Mouse (Mus musculus) forebrain, embryonic 12.5 days (tissue): ENCODE measurements at regions not wholly inside any gene's neighbourhood (a gene's known extent, or its start where the extent isn't known, plus 50 kb on each side); places are given as distances from the start of the nearest gene placed in this dataset.
A peak's percentile ranks its signal among the peaks of the same experiment; 100 is the strongest.

Experiments used
- ATAC-seq: fragments of 200-750 bp; cut with Nextera tagmentation; 2 replicates; pipeline ENCODE4 v1.8.0; 2017; ENCODE audit warnings: moderate TSS enrichment; ENCODE audit not compliant: low FRiP score
- H3K27ac ChIP-seq: fragments of 300-500 bp; sonication (generic); 2 replicates; pipeline ENCODE4 v1.5.1; 2016; ENCODE audit warnings: mild to moderate bottlenecking
- H3K27me3 ChIP-seq: fragments of 300-500 bp; sonication (generic); 2 replicates; pipeline ENCODE4 v1.6.1; 2016; ENCODE audit warnings: mild to moderate bottlenecking
- H3K36me3 ChIP-seq: fragments of 300-500 bp; sonication (generic); replicated peaks from 2 replicates; pipeline ENCODE4 v1.6.1; 2016; ENCODE audit warnings: mild to moderate bottlenecking
- H3K4me1 ChIP-seq: fragments of 300-500 bp; sonication (generic); 2 replicates; pipeline ENCODE4 v1.6.1; 2016
- H3K4me2 ChIP-seq: fragments of 300-500 bp; sonication (generic); 2 replicates; pipeline ENCODE4 v1.6.1; 2016; ENCODE audit warnings: mild to moderate bottlenecking, moderate library complexity
- H3K4me3 ChIP-seq: fragments of 300-500 bp; sonication (generic); replicated peaks from 2 replicates; pipeline ENCODE4 v1.5.1; 2016; ENCODE audit warnings: mild to moderate bottlenecking
- H3K9ac ChIP-seq: fragments of 300-500 bp; sonication (generic); 2 replicates; pipeline ENCODE4 v1.6.1; 2016; ENCODE audit warnings: mild to moderate bottlenecking
- H3K9me3 ChIP-seq: fragments of 300-500 bp; sonication (generic); 2 replicates; pipeline ENCODE4 v1.6.1; 2016
- WGBS: fragments of 180-500 bp; shearing (Covaris S2); methylation state at CpG from one replicate; pipeline ENCODE4 v1.1.7; 2016; 5-methylcytosine and 5-hydroxymethylcytosine counted together

GRCm38 (mm10) chr17:9760706-9761059 lies 91.2 kb upstream of the Pabpc6 start:
- peaks cover 49% of the 10 kb centered on the region for H3K4me1 ChIP-seq
- no peak overlapping the region for H3K9ac ChIP-seq
- no peak overlapping the region for H3K4me3 ChIP-seq
- no peak overlapping the region for H3K4me2 ChIP-seq
- no peak overlapping the region; the same call in 1 of the 2 replicates for H3K27ac ChIP-seq
- H3K9me3 ChIP-seq = no peaks in the 10 kb centered on the region
- H3K27me3 ChIP-seq = 0 out of 2 replicates have a peak, but pooled peaks cover 3% of the 10 kb centered on the region
- 87% methylated on average over 2 of the region's 2 CpGs for WGBS
- H3K36me3 ChIP-seq = no peaks in the 10 kb centered on the region
- ATAC-seq = no peak

GRCm38 (mm10) chr17:9760026-9760705 lies 90.6 kb upstream of the Pabpc6 start:
- H3K9ac ChIP-seq = no peak overlapping the region
- 0 out of 2 replicates have a peak, but pooled peaks cover 3% of the 10 kb centered on the region for H3K27me3 ChIP-seq
- peak overlapping the region; percentile 73 for H3K27ac ChIP-seq
- peak overlapping the region; percentile 21; the same call in 1 of the 2 replicates for H3K4me2 ChIP-seq
- no peak for ATAC-seq
- WGBS = 37% methylated on average over 8 of the region's 8 CpGs
- no peaks in the 10 kb centered on the region for H3K9me3 ChIP-seq
- H3K4me1 ChIP-seq = peaks cover 47% of the 10 kb centered on the region
- H3K36me3 ChIP-seq = no peaks in the 10 kb centered on the region
- H3K4me3 ChIP-seq = no peak overlapping the region

- Histone ChIP-seq H3K4me1 (peaks cover 47% of the 10 kb centered on the region), H3K27me3 (0 out of 2 replicates have a peak, but pooled peaks cover 3% of the 10 kb centered on the region), H3K4me2 (peak overlapping the region; percentile 21), H3K9me3 (no peaks in the 10 kb centered on the region), H3K4me3 (no peak overlapping the region), H3K27ac (peak overlapping the region; percentile 73), H3K36me3 (no peaks in the 10 kb centered on the region), H3K9ac (no peak overlapping the region)
- 7% methylated on average over 7 of the region's 7 CpGs for WGBS
- ATAC-seq = peak; percentile 42
Observed at GRCm38 (mm10) chr17:9759421-9759852, 89.9 kb upstream of the Pabpc6 start.

GRCm38 (mm10) chr17:9757725-9758251 lies 88.3 kb upstream of the Pabpc6 start:
- ATAC-seq = no peak
- Histone ChIP-seq H3K4me2 (no peak overlapping the region), H3K4me1 (peaks cover 31% of the 10 kb centered on the region), H3K4me3 (no peak overlapping the region), H3K9ac (no peak overlapping the region), H3K36me3 (no peaks in the 10 kb centered on the region), H3K27me3 (0 out of 2 replicates have a peak, but pooled peaks cover 3% of the 10 kb centered on the region), H3K9me3 (no peaks in the 10 kb centered on the region), H3K27ac (no peak overlapping the region)
- 100% methylated on average over 4 of the region's 4 CpGs for WGBS

- 87% methylated on average over 12 of the region's 12 CpGs for WGBS
Observed at GRCm38 (mm10) chr17:9756675-9757074, 87.2 kb upstream of the Pabpc6 start.

GRCm38 (mm10) chr17:9756196-9756595 lies 86.7 kb upstream of the Pabpc6 start:
- no peak overlapping the region for H3K9ac ChIP-seq
- ATAC-seq = no peak
- 62% methylated on average over 3 of the region's 3 CpGs for WGBS
- no peak overlapping the region for H3K4me3 ChIP-seq
- H3K27me3 ChIP-seq = no peaks in the 10 kb centered on the region
- H3K9me3 ChIP-seq = no peaks in the 10 kb centered on the region
- H3K4me1 ChIP-seq = peaks cover 19% of the 10 kb centered on the region
- no peak overlapping the region for H3K4me2 ChIP-seq
- H3K36me3 ChIP-seq = no peaks in the 10 kb centered on the region
- no peak overlapping the region for H3K27ac ChIP-seq

More at GRCm38 (mm10) chr17:9756675-9757074, 87.2 kb upstream of the Pabpc6 start:
- H3K27me3 ChIP-seq = 0 out of 2 replicates have a peak, but pooled peaks cover 3% of the 10 kb centered on the region
- no peak overlapping the region for H3K9ac ChIP-seq
- no peaks in the 10 kb centered on the region for H3K36me3 ChIP-seq
- H3K4me2 ChIP-seq = no peak overlapping the region
- no peak overlapping the region for H3K27ac ChIP-seq
- peaks cover 21% of the 10 kb centered on the region for H3K4me1 ChIP-seq
- no peak overlapping the region for H3K4me3 ChIP-seq
- no peak for ATAC-seq
- H3K9me3 ChIP-seq = no peaks in the 10 kb centered on the region

GRCm38 (mm10) chr17:9755576-9755975 lies 86.1 kb upstream of the Pabpc6 start:
- ATAC-seq = no peak
- peaks cover 15% of the 10 kb centered on the region for H3K4me1 ChIP-seq
- H3K9me3 ChIP-seq = no peaks in the 10 kb centered on the region
- 85% methylated on average over 4 of the region's 4 CpGs for WGBS
- H3K27ac ChIP-seq = no peak overlapping the region
- H3K4me2 ChIP-seq = no peak overlapping the region
- no peak overlapping the region for H3K9ac ChIP-seq
- H3K36me3 ChIP-seq = no peaks in the 10 kb centered on the region
- no peak overlapping the region for H3K4me3 ChIP-seq
- H3K27me3 ChIP-seq = no peaks in the 10 kb centered on the region

GRCm38 (mm10) chr17:9754884-9755405 lies 85.4 kb upstream of the Pabpc6 start:
- 89% methylated on average over 2 of the region's 2 CpGs for WGBS
- H3K27me3 ChIP-seq = no peaks in the 10 kb centered on the region
- H3K27ac ChIP-seq = no peak overlapping the region

GRCm38 (mm10) chr17:9752848-9753247 lies 83.3 kb upstream of the Pabpc6 start:
- WGBS = 83% methylated on average over 4 of the region's 4 CpGs

More at GRCm38 (mm10) chr17:9754884-9755405, 85.4 kb upstream of the Pabpc6 start:
- Histone ChIP-seq H3K4me1 (peaks cover 9% of the 10 kb centered on the region), H3K4me3 (no peak overlapping the region), H3K36me3 (no peaks in the 10 kb centered on the region), H3K9ac (no peak overlapping the region), H3K4me2 (no peak overlapping the region), H3K9me3 (no peaks in the 10 kb centered on the region)
- ATAC-seq = no peak

GRCm38 (mm10) chr17:9751348-9752170 lies 82.0 kb upstream of the Pabpc6 start:
- no peak overlapping the region for H3K27ac ChIP-seq
- no peaks in the 10 kb centered on the region for H3K9me3 ChIP-seq
- no peak overlapping the region for H3K4me3 ChIP-seq
- no peaks in the 10 kb centered on the region for H3K27me3 ChIP-seq
- no peak for ATAC-seq
- no peak overlapping the region for H3K9ac ChIP-seq
- H3K4me2 ChIP-seq = no peak overlapping the region
- no peaks in the 10 kb centered on the region for H3K36me3 ChIP-seq
- WGBS = 61% methylated on average over 13 of the region's 13 CpGs
- H3K4me1 ChIP-seq = peaks cover 2% of the 10 kb centered on the region; the same call in 1 of the 2 replicates

More at GRCm38 (mm10) chr17:9752848-9753247, 83.3 kb upstream of the Pabpc6 start:
- no peaks in the 10 kb centered on the region for H3K9me3 ChIP-seq
- H3K36me3 ChIP-seq = no peaks in the 10 kb centered on the region
- no peak overlapping the region for H3K4me3 ChIP-seq
- no peak for ATAC-seq
- no peak overlapping the region for H3K27ac ChIP-seq
- no peak overlapping the region for H3K9ac ChIP-seq
- no peaks in the 10 kb centered on the region for H3K27me3 ChIP-seq
- H3K4me2 ChIP-seq = no peak overlapping the region
- peaks cover 2% of the 10 kb centered on the region; the same call in 1 of the 2 replicates for H3K4me1 ChIP-seq

- Histone ChIP-seq H3K36me3 (no peaks in the 10 kb centered on the region), H3K27me3 (no peaks in the 10 kb centered on the region), H3K9ac (no peak overlapping the region), H3K27ac (no peak overlapping the region), H3K9me3 (no peaks in the 10 kb centered on the region), H3K4me2 (no peak overlapping the region), H3K4me3 (no peak overlapping the region), H3K4me1 (no peaks in the 10 kb centered on the region)
- ATAC-seq = no peak
- WGBS = 92% methylated on average over 8 of the region's 8 CpGs
Observed at GRCm38 (mm10) chr17:9750046-9750445, 80.5 kb upstream of the Pabpc6 start.

- Histone ChIP-seq H3K4me1 (no peaks in the 10 kb centered on the region), H3K27ac (no peak overlapping the region), H3K9ac (no peak overlapping the region), H3K4me3 (no peak overlapping the region), H3K27me3 (no peaks in the 10 kb centered on the region), H3K9me3 (no peaks in the 10 kb centered on the region), H3K36me3 (no peaks in the 10 kb centered on the region), H3K4me2 (no peak overlapping the region)
- no peak for ATAC-seq
- WGBS = 95% methylated on average over 3 of the region's 3 CpGs
Observed at GRCm38 (mm10) chr17:9749301-9749700, 79.8 kb upstream of the Pabpc6 start.
